Comparison of ENCODE assay signal across 9 mouse cellular contexts in the genomic region with DNA sequence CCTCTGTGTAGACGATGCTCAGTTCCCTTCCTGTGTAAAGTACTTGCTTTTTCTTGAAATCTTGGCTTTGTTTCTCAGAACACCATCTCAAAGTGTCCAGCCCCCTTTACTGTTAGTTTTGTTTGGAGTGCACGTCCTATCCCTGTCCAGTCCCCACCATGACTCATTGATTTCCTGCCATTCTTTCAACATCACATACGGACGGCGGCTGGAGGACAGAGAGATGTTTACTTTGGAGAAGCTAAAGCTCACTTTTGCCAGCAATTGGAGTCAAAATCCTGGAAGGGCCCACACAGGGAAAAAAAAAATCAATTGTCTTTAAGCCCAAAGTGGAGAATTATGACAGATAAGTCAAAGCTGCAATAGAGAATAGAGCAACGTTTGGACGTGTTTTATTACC. TPM values are rescaled to one million over a fixed set of nuclear protein-coding genes. Genes with fewer than 3 reads are reported as not detected.
A peak's percentile ranks its signal among the peaks of the same experiment; 100 is the strongest.
DNase-seq lines count a peak whose midpoint lies in the region; ATAC-seq and TF ChIP-seq lines count a peak whose summit lies in the region.
"Had no signal": no experiment of that assay in that cellular context is flagged by ENCODE, and none has a peak within 500 bp of the region (broad histone marks: within the 10 kb centered on the region; RNA-seq: fewer than 3 reads in every experiment).

No protein-coding gene starts in this region.

- peaks cover 10% of the 10 kb centered on the region for H3K4me1 ChIP-seq in liver, adult 2 months (ENCODE audit: control insufficient read depth, insufficient read depth, low read length)
- peaks cover 11% of the 10 kb centered on the region; the same call in 1 of the 2 replicates for H3K4me1 ChIP-seq in liver, embryonic 12.5 days
- H3K4me1 ChIP-seq in heart, embryonic 12.5 days (replicated peaks), result no peaks in the 10 kb centered on the region
- no peaks in the 10 kb centered on the region; the same call in 1 of the 2 replicates for H3K4me1 ChIP-seq in cerebellum, adult 2 months (ENCODE audit: control insufficient read depth, insufficient read depth, low read length)

- TF ChIP-seq POLR2A in liver, adult 2 months (IDR thresholded peaks at IDR 0.05; ENCODE audit: extremely low read depth, insufficient read depth, low read length), result no peak
- no peak for TF ChIP-seq POLR2A in cerebellum, adult 2 months (IDR thresholded peaks at IDR 0.05; ENCODE audit: borderline replicate concordance, insufficient read depth, low read length)

- no peak overlapping the region for H3K27ac ChIP-seq in liver, adult 2 months (replicated peaks; ENCODE audit: insufficient read depth, low read depth, low read length)
- no peak overlapping the region for H3K27ac ChIP-seq in liver, embryonic 12.5 days
- peak overlapping the region; percentile 48 for H3K27ac ChIP-seq in heart, embryonic 12.5 days (ENCODE audit: poor library complexity, severe bottlenecking)
- no peak overlapping the region for H3K27ac ChIP-seq in cerebellum, adult 2 months (ENCODE audit: insufficient read depth, low read length)

- H3K27me3 ChIP-seq in liver, adult 2 months (ENCODE audit: control insufficient read depth, insufficient read depth, low read length), result no peaks in the 10 kb centered on the region
- H3K27me3 ChIP-seq in liver, embryonic 12.5 days (replicated peaks), result no peaks in the 10 kb centered on the region
- no peaks in the 10 kb centered on the region for H3K27me3 ChIP-seq in heart, embryonic 12.5 days (replicated peaks)
- no peaks in the 10 kb centered on the region for H3K27me3 ChIP-seq in cerebellum, adult 2 months (ENCODE audit: control insufficient read depth, insufficient read depth, low read length)

- no peak for TF ChIP-seq CTCF in liver, adult 2 months (IDR thresholded peaks at IDR 0.05; ENCODE audit: low read depth, low read length)
- TF ChIP-seq CTCF in cerebellum, adult 2 months (IDR thresholded peaks at IDR 0.05; ENCODE audit: borderline replicate concordance, insufficient read depth, low read depth, low read length), result no peak

- peak; percentile 94 for DNase-seq in liver, adult 2 months (ENCODE audit: extremely low read depth, low read depth, low spot score)
- peak; percentile 70 for DNase-seq in kidney, postnatal 14 days
- DNase-seq in cerebellum, adult 2 months, result no peak

- ATAC-seq in liver, embryonic 12.5 days, result no peak
- ATAC-seq in heart, embryonic 12.5 days (ENCODE audit: insufficient number of reproducible peaks, low FRiP score), result peak; percentile 86
- peak; percentile 70 for ATAC-seq in neutrophil, adult 5-6 weeks (ENCODE audit: extremely low read depth, insufficient number of reproducible peaks, low FRiP score, poor library complexity, severe bottlenecking)
- no peak for ATAC-seq in megakaryocyte-erythroid progenitor cell, adult 5-6 weeks (replicated peaks; ENCODE audit: low FRiP score, low TSS enrichment, poor library complexity, severe bottlenecking)
- ATAC-seq in cerebellum, adult (ENCODE audit: insufficient number of reproducible peaks, low FRiP score, low TSS enrichment), result no peak

- H3K4me3 ChIP-seq in liver, adult 2 months (ENCODE audit: insufficient read depth, low read depth, low read length), result no peak overlapping the region
- H3K4me3 ChIP-seq in liver, embryonic 12.5 days, result no peak overlapping the region
- H3K4me3 ChIP-seq in heart, embryonic 12.5 days, result no peak overlapping the region
- no peak overlapping the region for H3K4me3 ChIP-seq in cerebellum, adult 2 months (replicated peaks; ENCODE audit: insufficient read depth, low read depth, low read length)

- no peaks in the 10 kb centered on the region for H3K79me2 ChIP-seq in liver, adult 2 months (ENCODE audit: control insufficient read depth, insufficient read depth, low read length)

- H3K36me3 ChIP-seq in liver, adult 2 months (ENCODE audit: control insufficient read depth, insufficient read depth, low read length), result no peaks in the 10 kb centered on the region
- no peaks in the 10 kb centered on the region for H3K36me3 ChIP-seq in liver, embryonic 12.5 days
- H3K36me3 ChIP-seq in heart, embryonic 12.5 days, result no peaks in the 10 kb centered on the region

- H3K9ac ChIP-seq in liver, adult 2 months (ENCODE audit: low read depth, low read length), result no peak overlapping the region
- no peak overlapping the region for H3K9ac ChIP-seq in liver, embryonic 12.5 days
- no peak overlapping the region for H3K9ac ChIP-seq in heart, embryonic 12.5 days

- no peaks in the 10 kb centered on the region for H3K9me3 ChIP-seq in liver, embryonic 12.5 days (replicated peaks)
- peaks cover 3% of the 10 kb centered on the region; the same call in 1 of the 2 replicates for H3K9me3 ChIP-seq in heart, embryonic 12.5 days (replicated peaks)

- no peak overlapping the region for H3K4me2 ChIP-seq in liver, embryonic 12.5 days
- H3K4me2 ChIP-seq in heart, embryonic 12.5 days, result no peak overlapping the region

- 2% methylated on average over 7 of the region's 7 CpGs for whole genome bisulfite sequencing in liver, adult 2 months
- 45% methylated on average over 7 of the region's 7 CpGs for WGBS in liver, embryonic 12.5 days (ENCODE audit: insufficient replicate concordance)
- WGBS in heart, embryonic 12.5 days, result 56% methylated on average over 7 of the region's 7 CpGs
- WGBS in cerebellum, adult 2 months, result 44% methylated on average over 7 of the region's 7 CpGs

RNA-seq across cellular contexts. Expression of gene Gm5426, which starts 51.8 kb away (rescaled TPM):
- not detected in 2 replicates for total RNA-seq in liver, adult 2 months (2014; rRNA removed)
- not detected in 2 replicates for polyA plus RNA-seq in liver, adult 2 months (2012; rRNA removed)
- polyA plus RNA-seq in liver, embryonic 12.5 days (2016; fragmentation: Nextera tagmentation; extraction: Ambion mirVana), result not detected in 2 replicates
- polyA plus RNA-seq in heart, embryonic 12.5 days (2016; fragmentation: Nextera tagmentation; extraction: Ambion mirVana), result not detected in 2 replicates
- total RNA-seq in neutrophil, adult 5-6 weeks (2017), result not detected in 2 replicates
- total RNA-seq in megakaryocyte-erythroid progenitor cell, adult 5-6 weeks (2014; fragmentation: Nextera tagmentation), result not detected in 2 replicates
- not detected in 2 replicates for total RNA-seq in megakaryocyte-erythroid progenitor cell, adult 5-6 weeks (2017)
- not detected in 2 replicates for polyA plus RNA-seq in cerebellum, adult 2 months (2012; rRNA removed)
- total RNA-seq: hematopoietic stem cell, adult 5-6 weeks had no signal

Comparison
In these comparisons a context has a peak if more than half of its experiments do, and no peak if none do; other contexts are left out.
1. DNase-seq: peak in liver, adult 2 months (single experiment) and kidney, postnatal 14 days (single experiment); none in cerebellum, adult 2 months (0 of 2).
2. ATAC-seq: peak in heart, embryonic 12.5 days (single experiment) and neutrophil, adult 5-6 weeks (single experiment); none in liver, embryonic 12.5 days (single experiment), megakaryocyte-erythroid progenitor cell, adult 5-6 weeks (single experiment) and cerebellum, adult (single experiment).